Mouse (Mus musculus) hindbrain, embryonic 14.5 days (tissue): ENCODE results near the gene Numb. TPM values are rescaled to one million over a fixed set of nuclear protein-coding genes. Genes with fewer than 3 reads are reported as not detected.

Experiments
- ATAC-seq: fragments of 200-750 bp; cut with Nextera tagmentation; 2 replicates; pipeline ENCODE4 v1.8.0; 2017; ENCODE audit warnings: moderate number of reproducible peaks, mild to moderate bottlenecking, moderate TSS enrichment, moderate library complexity; ENCODE audit not compliant: low FRiP score
- DNase-seq: peaks from one replicate; pipeline ENCODE4 v3.0.0-alpha.2; 2015; ENCODE audit warnings: low spot score
- H3K27ac ChIP-seq: fragments of 300-500 bp; sonication (generic); 2 replicates; pipeline ENCODE4 v1.5.1; 2014; ENCODE audit warnings: mild to moderate bottlenecking, moderate library complexity
- H3K27me3 ChIP-seq: fragments of 300-500 bp; sonication (generic); 2 replicates; pipeline ENCODE4 v1.6.1; 2014; ENCODE audit warnings: mild to moderate bottlenecking, low read length, mixed read lengths; ENCODE audit not compliant: control insufficient read depth, insufficient read depth
- H3K36me3 ChIP-seq: fragments of 300-500 bp; sonication (generic); replicated peaks from 2 replicates; pipeline ENCODE4 v1.6.1; 2014; ENCODE audit not compliant: control insufficient read depth, insufficient read depth
- H3K4me1 ChIP-seq: fragments of 300-500 bp; sonication (generic); replicated peaks from 2 replicates; pipeline ENCODE4 v1.6.1; 2014; ENCODE audit warnings: antibody characterized with exemption, low read length, mixed read lengths; ENCODE audit not compliant: control insufficient read depth, insufficient read depth
- H3K4me2 ChIP-seq: fragments of 300-500 bp; sonication (generic); replicated peaks from 2 replicates; pipeline ENCODE4 v1.6.1; 2014; ENCODE audit warnings: mild to moderate bottlenecking, moderate library complexity
- H3K4me3 ChIP-seq: fragments of 300-500 bp; sonication (generic); replicated peaks from 2 replicates; pipeline ENCODE4 v1.5.1; 2014; ENCODE audit warnings: mild to moderate bottlenecking, low read length
- H3K9ac ChIP-seq: fragments of 300-500 bp; sonication (generic); 2 replicates; pipeline ENCODE4 v1.6.1; 2014
- H3K9me3 ChIP-seq: fragments of 300-500 bp; sonication (generic); 2 replicates; pipeline ENCODE4 v1.6.1; 2016; ENCODE audit warnings: low read length; ENCODE audit not compliant: control insufficient read depth
- WGBS: fragments of 180-500 bp; shearing (Covaris S2); extraction: QIAGEN DNeasy Blood & Tissue Kit; methylation state at CpG from one replicate; pipeline ENCODE4 v1.1.7; 2014; 5-methylcytosine and 5-hydroxymethylcytosine counted together
- polyA plus RNA-seq: library from polyadenylated mRNA; unstranded; fragments of >200 nt; fragmentation: Nextera tagmentation; extraction: Ambion mirVana; gene quantifications from 2 replicates; pipeline ENCODE4 v1.2.1, GENCODE M21; 2014

The Numb gene
- polyA plus RNA-seq, 1 experiment from 2014 or later, result 16.0 TPM

DNA sequence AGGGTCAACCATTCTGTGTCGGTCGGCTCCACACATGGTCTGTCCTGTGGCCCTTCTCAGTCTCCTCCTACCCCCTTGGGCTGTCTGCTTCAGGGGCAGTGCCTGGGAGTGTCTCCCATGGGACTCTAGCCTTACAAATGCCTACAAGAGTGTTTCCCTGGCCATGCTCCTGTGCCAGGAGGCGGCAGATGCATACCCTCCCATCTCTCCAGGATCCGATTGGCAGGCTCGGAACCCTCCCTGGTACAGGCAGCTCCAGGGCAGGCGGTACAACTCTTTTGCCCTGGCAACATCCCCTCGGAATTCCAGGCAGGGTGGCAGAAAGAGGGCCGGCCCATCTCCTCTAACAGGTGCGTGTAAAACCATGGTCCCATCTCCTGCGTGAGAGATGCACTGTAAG, 139.1 kb downstream of the Numb start:
- Histone ChIP-seq H3K4me2 (no peak overlapping the region), H3K4me3 (no peak overlapping the region), H3K27me3 (no peaks in the 10 kb centered on the region), H3K9me3 (no peaks in the 10 kb centered on the region), H3K9ac (no peak overlapping the region), H3K27ac (no peak overlapping the region), H3K4me1 (no peaks in the 10 kb centered on the region), H3K36me3 (no peaks in the 10 kb centered on the region)
- no peak for DNase-seq
- WGBS, result 83% methylated on average over 10 of the region's 10 CpGs
- no peak for ATAC-seq

DNA sequence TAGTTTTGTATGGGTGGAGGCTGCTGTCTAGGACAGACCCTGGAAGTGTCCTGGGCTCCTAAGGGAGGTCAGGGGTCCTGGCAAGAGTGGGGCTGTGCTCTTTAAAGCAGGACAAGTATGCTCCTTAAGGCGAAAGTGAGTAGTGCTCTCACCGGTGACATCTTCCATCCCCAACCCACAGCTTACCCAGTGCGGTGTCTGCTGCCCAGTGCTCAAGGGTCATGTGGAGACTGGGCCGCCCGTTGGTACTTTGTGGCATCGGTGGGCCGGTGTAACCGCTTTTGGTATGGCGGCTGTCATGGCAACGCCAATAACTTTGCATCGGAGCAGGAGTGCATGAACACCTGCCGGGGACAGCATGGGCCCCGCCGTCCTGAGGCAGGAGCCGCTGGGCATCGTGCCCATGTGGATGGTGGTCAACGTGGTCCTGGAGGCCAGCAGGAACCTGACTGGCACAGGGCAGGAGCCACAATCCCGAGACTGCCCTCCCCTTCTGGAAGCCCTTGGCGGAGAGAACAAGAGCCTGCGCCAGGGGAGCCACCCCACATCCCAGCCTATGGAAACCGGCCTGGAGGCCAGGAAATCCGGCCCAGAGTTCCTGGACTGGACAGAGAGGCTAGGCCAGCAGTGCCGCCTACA, 140.0 kb downstream of the Numb start:
- no peak overlapping the region for H3K9ac ChIP-seq
- H3K27me3 ChIP-seq, result no peaks in the 10 kb centered on the region
- ATAC-seq, result no peak
- WGBS, result 72% methylated on average over 23 of the region's 23 CpGs
- H3K4me1 ChIP-seq, result no peaks in the 10 kb centered on the region
- no peak overlapping the region for H3K27ac ChIP-seq
- H3K4me2 ChIP-seq, result no peak overlapping the region
- DNase-seq, result no peak
- H3K4me3 ChIP-seq, result no peak overlapping the region
- no peaks in the 10 kb centered on the region for H3K9me3 ChIP-seq
- H3K36me3 ChIP-seq, result no peaks in the 10 kb centered on the region

DNA sequence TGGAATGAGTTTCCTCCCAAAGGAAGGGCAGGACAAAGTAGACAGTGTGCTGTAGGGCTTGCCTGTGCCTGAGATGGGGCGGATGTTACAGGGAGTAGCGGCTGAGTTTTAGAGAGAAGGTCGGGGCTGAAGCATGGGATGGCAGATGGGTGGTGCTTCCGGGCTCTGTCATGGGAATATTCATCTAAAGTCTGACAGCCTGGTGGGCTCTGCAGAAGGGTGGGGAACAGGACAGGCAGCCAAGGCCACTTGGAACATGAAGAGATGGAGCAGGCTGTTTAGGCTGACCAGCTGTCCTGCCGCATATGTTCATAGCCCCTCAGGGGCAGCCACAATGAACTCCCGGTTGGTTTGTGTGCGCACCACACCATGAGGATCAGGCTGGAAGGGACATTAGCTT, 140.5 kb downstream of the Numb start:
- no peaks in the 10 kb centered on the region for H3K36me3 ChIP-seq
- no peaks in the 10 kb centered on the region for H3K27me3 ChIP-seq
- H3K4me2 ChIP-seq, result no peak overlapping the region
- H3K4me1 ChIP-seq, result no peaks in the 10 kb centered on the region
- no peaks in the 10 kb centered on the region for H3K9me3 ChIP-seq
- H3K27ac ChIP-seq, result no peak overlapping the region
- WGBS, result 60% methylated on average over 7 of the region's 7 CpGs
- no peak overlapping the region for H3K4me3 ChIP-seq
- no peak overlapping the region for H3K9ac ChIP-seq
- ATAC-seq (no peak), DNase-seq (no peak)

DNA sequence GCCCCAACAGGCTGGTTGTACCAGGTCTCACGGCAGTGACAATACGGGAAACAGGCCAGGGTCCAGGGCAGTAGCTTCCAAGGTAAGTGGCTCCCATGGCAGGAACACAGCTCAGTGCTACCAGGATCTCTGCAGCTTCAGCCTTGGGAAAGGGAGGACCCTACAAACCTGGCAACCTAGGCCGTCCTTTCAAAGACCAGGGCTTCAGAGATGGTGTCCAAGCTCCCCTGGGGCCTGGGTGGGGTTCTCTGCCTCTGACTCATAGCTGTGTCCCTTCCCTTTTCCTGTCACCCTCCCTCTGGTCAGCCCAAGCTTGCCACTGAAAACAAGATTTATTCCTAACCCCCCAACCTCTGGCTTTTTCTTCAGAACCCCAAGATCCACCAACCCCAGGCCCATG, 141.6 kb downstream of the Numb start:
- DNase-seq (no peak), ATAC-seq (no peak)
- Histone ChIP-seq H3K4me3 (no peak overlapping the region), H3K9ac (no peak overlapping the region), H3K4me1 (no peaks in the 10 kb centered on the region), H3K27ac (no peak overlapping the region), H3K27me3 (no peaks in the 10 kb centered on the region), H3K9me3 (no peaks in the 10 kb centered on the region), H3K4me2 (no peak overlapping the region), H3K36me3 (no peaks in the 10 kb centered on the region)
- WGBS, result 81% methylated on average over 3 of the region's 3 CpGs

DNA sequence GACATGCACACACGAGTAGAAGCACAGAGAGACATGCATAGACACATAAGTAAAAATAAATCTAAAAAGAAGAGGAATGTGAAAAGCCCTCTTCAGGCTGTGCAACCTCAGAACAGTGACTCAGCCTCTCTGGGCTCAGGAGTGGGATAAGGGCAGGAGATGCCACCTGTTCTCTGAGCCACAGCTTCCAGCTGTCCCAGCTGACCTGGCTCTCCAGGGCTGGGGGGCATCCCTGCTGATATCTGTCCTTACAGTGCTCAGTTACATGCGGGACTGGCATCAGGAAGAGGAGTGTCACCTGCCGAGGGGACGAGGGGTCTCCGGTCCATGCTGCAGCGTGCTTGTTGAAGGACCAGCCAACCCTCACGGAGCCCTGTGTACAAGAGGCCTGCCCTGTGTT, 145.0 kb downstream of the Numb start:
- no peak for ATAC-seq
- DNase-seq, result no peak
- Histone ChIP-seq H3K9ac (no peak overlapping the region), H3K27me3 (no peaks in the 10 kb centered on the region), H3K9me3 (no peaks in the 10 kb centered on the region), H3K27ac (no peak overlapping the region), H3K36me3 (no peaks in the 10 kb centered on the region), H3K4me3 (no peak overlapping the region), H3K4me1 (no peaks in the 10 kb centered on the region), H3K4me2 (no peak overlapping the region)
- WGBS, result 91% methylated on average over 7 of the region's 7 CpGs

DNA sequence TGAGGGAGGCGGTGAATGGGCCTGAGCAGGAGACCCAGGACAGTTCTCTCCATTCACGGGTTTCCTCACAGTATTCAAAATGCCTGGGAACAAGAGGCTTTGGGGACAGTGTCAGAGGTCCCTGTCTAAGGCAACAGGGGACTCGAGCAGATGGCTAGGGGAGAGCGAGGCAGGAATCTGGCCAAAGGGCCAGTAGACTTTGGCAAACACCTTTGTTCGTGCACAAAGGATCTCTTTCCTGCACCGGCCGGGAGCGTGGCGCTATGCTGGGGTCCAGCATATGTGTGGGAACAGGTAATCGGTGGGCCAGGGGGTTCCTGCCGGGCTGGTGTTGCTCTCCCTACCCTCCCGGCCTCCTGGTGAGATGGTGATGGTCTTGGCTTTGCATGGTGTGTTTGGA, 146.1 kb downstream of the Numb start:
- H3K4me3 ChIP-seq, result no peak overlapping the region
- no peaks in the 10 kb centered on the region for H3K27me3 ChIP-seq
- DNase-seq, result no peak
- peaks cover 3% of the 10 kb centered on the region for H3K4me1 ChIP-seq
- H3K4me2 ChIP-seq, result no peak overlapping the region
- H3K9me3 ChIP-seq, result no peaks in the 10 kb centered on the region
- no peaks in the 10 kb centered on the region for H3K36me3 ChIP-seq
- ATAC-seq, result no peak
- 67% methylated on average over 12 of the region's 12 CpGs for WGBS
- H3K27ac ChIP-seq, result no peak overlapping the region
- H3K9ac ChIP-seq, result no peak overlapping the region

DNA sequence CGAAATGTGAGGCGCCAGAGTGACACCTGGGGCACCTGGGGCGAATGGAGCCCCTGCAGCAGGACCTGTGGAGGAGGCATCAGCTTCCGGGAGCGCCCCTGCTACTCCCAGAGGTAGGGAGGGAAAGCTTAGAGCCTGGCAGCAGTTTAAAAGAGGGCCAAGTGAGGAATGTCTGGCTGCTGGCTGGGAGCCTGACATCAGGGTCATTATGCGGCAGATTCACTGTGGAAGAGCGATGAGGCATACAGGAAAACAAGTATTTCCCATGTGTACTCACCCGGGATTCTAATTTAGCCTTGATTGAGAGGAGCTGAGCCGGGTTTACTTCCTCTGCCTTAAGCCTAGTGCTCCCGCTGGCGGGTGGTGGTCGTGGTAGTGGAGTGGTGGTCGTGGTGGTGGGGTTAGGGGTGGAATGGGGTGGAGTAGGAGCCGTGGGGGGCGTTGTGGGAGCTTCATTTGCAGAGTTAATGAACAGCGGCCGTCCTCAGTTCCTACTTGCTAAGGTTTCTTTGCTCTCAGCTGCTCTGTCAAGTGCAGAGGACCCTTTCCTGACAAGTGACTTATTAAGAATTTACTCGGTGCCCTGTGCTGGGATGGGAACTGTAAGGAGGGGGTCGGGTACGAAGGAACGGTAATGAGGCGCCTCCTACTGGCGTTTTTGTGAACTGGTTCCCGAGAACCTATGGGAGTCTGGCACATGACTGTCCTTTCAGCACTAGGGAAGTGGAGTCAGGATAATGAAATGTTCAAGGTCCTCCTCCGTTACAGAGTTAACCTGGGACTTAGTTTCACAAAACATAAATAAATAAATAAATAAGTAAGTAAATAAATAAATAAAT, 151.1 kb downstream of the Numb start:
- no peak overlapping the region for H3K4me3 ChIP-seq
- H3K9me3 ChIP-seq, result no peaks in the 10 kb centered on the region
- H3K4me2 ChIP-seq, result peak overlapping the region; percentile 39
- H3K27me3 ChIP-seq, result no peaks in the 10 kb centered on the region
- no peak overlapping the region for H3K27ac ChIP-seq
- ATAC-seq, result peak; percentile 54; the same call in 1 of the 2 replicates
- DNase-seq, result peak; percentile 76
- H3K9ac ChIP-seq, result no peak overlapping the region
- peaks cover 10% of the 10 kb centered on the region for H3K4me1 ChIP-seq
- 5% methylated on average over 25 of the region's 25 CpGs for WGBS
- H3K36me3 ChIP-seq, result no peaks in the 10 kb centered on the region

DNA sequence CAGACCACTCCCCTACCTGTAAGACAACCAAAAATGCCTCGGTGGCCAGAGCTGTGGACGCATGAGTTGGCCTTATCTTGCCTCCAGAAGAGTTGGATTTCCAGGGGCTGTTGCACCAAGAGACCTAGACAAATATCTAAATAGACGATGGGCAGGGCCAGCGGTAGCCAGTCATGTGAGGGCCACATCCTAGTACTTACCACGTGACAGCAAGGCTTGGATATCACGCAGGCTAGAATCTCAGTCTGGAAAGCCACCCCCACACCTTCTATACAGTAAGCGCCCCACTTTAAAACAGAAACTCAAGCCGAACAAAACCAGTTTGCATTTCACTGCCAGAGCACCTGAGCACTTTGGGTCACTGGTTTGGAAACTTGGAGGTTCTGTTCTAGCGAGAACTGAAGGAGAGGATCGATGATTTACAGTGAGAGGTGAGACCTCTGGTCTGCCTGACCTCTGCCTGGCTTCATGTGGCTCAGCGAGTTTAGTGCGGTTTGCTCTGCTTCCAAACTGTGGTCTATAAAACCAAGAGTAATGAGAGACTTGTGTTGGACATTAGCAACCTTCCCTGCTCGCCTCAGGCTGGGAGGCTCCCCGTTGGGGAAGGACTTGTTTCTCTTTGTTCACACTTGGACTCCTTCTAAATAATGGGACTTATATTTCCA, 153.4 kb downstream of the Numb start:
- 83% methylated on average over 14 of the region's 14 CpGs for WGBS
- Histone ChIP-seq H3K27ac (no peak overlapping the region), H3K4me1 (peaks cover 21% of the 10 kb centered on the region), H3K27me3 (peaks cover 8% of the 10 kb centered on the region; the same call in 1 of the 2 replicates), H3K36me3 (no peaks in the 10 kb centered on the region), H3K9me3 (no peaks in the 10 kb centered on the region), H3K4me2 (no peak overlapping the region), H3K4me3 (no peak overlapping the region), H3K9ac (no peak overlapping the region)
- DNase-seq, result no peak
- ATAC-seq, result no peak

DNA sequence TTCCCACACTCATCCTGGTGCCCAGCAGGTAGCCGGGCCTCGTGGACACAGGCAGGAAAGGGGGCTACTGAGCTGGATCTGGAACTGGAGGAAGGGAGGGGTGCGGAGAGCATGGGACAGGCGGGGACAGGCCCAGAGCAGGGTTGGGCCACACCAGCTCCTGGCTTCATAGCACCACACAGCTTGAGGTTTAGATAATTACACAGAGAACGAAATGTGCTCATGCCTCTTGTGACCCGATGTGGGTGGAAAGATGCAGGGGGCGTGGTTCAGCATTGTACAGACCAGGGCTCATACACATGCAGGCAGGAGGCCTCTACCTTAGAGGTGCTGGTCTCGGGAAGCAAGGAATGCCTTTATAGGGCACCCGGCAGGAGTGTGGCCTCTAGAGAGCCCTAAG, 153.9 kb downstream of the Numb start:
- no peak overlapping the region for H3K27ac ChIP-seq
- no peak overlapping the region for H3K4me3 ChIP-seq
- 76% methylated on average over 9 of the region's 9 CpGs for WGBS
- H3K4me2 ChIP-seq, result no peak overlapping the region
- peaks cover 23% of the 10 kb centered on the region for H3K4me1 ChIP-seq
- H3K36me3 ChIP-seq, result no peaks in the 10 kb centered on the region
- H3K27me3 ChIP-seq, result peaks cover 8% of the 10 kb centered on the region; the same call in 1 of the 2 replicates
- H3K9me3 ChIP-seq, result no peaks in the 10 kb centered on the region
- no peak for ATAC-seq
- no peak overlapping the region for H3K9ac ChIP-seq
- DNase-seq, result no peak
